Mouse (Mus musculus): ENCODE data around the gene Itpr1.
A peak's percentile ranks its signal among the peaks of the same experiment; 100 is the strongest.

Itpr1 gene

GRCm38 (mm10) chr6:108397956-108398355 is 185.1 kb downstream of the Itpr1 start:
- DNase-seq (ENCODE audit: low read depth) = no peak

- peak; percentile 48 for DNase-seq (ENCODE audit: low read depth)
Measured at GRCm38 (mm10) chr6:108401412-108401955, 188.6 kb downstream of the Itpr1 start.

GRCm38 (mm10) chr6:108404736-108405135 is 191.8 kb downstream of the Itpr1 start:
- no peak for DNase-seq (ENCODE audit: low read depth)

GRCm38 (mm10) chr6:108408053-108408452 is 195.2 kb downstream of the Itpr1 start:
- DNase-seq (ENCODE audit: low read depth) = peak; percentile 78

- DNase-seq (ENCODE audit: low read depth) = no peak
Measured at GRCm38 (mm10) chr6:108408726-108409125, 195.8 kb downstream of the Itpr1 start.

GRCm38 (mm10) chr6:108410771-108411170 is 197.9 kb downstream of the Itpr1 start:
- DNase-seq (ENCODE audit: low read depth) = no peak

GRCm38 (mm10) chr6:108411201-108411600 is 198.3 kb downstream of the Itpr1 start:
- no peak for DNase-seq (ENCODE audit: low read depth)

GRCm38 (mm10) chr6:108413006-108413405 is 200.1 kb downstream of the Itpr1 start:
- DNase-seq (ENCODE audit: low read depth) = no peak

GRCm38 (mm10) chr6:108413593-108413992 is 200.7 kb downstream of the Itpr1 start:
- DNase-seq (ENCODE audit: low read depth) = no peak

- DNase-seq (ENCODE audit: low read depth) = no peak
Measured at GRCm38 (mm10) chr6:108415847-108416246, 203.0 kb downstream of the Itpr1 start.

GRCm38 (mm10) chr6:108417508-108417907 is 204.6 kb downstream of the Itpr1 start:
- peak; percentile 63 for DNase-seq (ENCODE audit: low read depth)

GRCm38 (mm10) chr6:108418218-108418617 is 205.3 kb downstream of the Itpr1 start:
- DNase-seq (ENCODE audit: low read depth) = no peak

GRCm38 (mm10) chr6:108424749-108425584 is 212.1 kb downstream of the Itpr1 start:
- no peak for DNase-seq (ENCODE audit: low read depth)

- DNase-seq (ENCODE audit: low read depth) = peak; percentile 85
Measured at GRCm38 (mm10) chr6:108426789-108427188, 213.9 kb downstream of the Itpr1 start.

- peak; percentile 15 for DNase-seq (ENCODE audit: low read depth)
Measured at GRCm38 (mm10) chr6:108428383-108428782, 215.5 kb downstream of the Itpr1 start.

- DNase-seq (ENCODE audit: low read depth) = no peak
Measured at GRCm38 (mm10) chr6:108429950-108430349, 217.1 kb downstream of the Itpr1 start.

- DNase-seq (ENCODE audit: low read depth) = no peak
Measured at GRCm38 (mm10) chr6:108431193-108431592, 218.3 kb downstream of the Itpr1 start.

- peak; percentile 9 for DNase-seq (ENCODE audit: low read depth)
Measured at GRCm38 (mm10) chr6:108432836-108433235, 219.9 kb downstream of the Itpr1 start.

- no peak for DNase-seq (ENCODE audit: low read depth)
Measured at GRCm38 (mm10) chr6:108434816-108435215, 221.9 kb downstream of the Itpr1 start.

GRCm38 (mm10) chr6:108435467-108435866 is 222.6 kb downstream of the Itpr1 start:
- no peak for DNase-seq (ENCODE audit: low read depth)

- DNase-seq (ENCODE audit: low read depth) = no peak
Measured at GRCm38 (mm10) chr6:108436608-108437007, 223.7 kb downstream of the Itpr1 start.

GRCm38 (mm10) chr6:108441290-108441689 is 228.4 kb downstream of the Itpr1 start:
- peak; percentile 44 for DNase-seq (ENCODE audit: low read depth)

- DNase-seq (ENCODE audit: low read depth) = peak; percentile 42
Measured at GRCm38 (mm10) chr6:108442291-108442690, 229.4 kb downstream of the Itpr1 start.

GRCm38 (mm10) chr6:108444435-108444834 is 231.5 kb downstream of the Itpr1 start:
- DNase-seq (ENCODE audit: low read depth) = peak; percentile 21
